Mouse (Mus musculus) urinary bladder, adult 18-20 months (tissue): ENCODE measurements around the gene Tns2.

Source experiments
- DNase-seq, 2 experiments: peaks; one replicate each; pipeline ENCODE4 v3.0.0; 2022; ENCODE audit warnings: low spot score in 2 of 2, mixed read lengths in 2 of 2

The Tns2 gene

GRCm38 (mm10) chr15:102091688-102092087 is 8.5 kb upstream of the Tns2 start:
- no peak for DNase-seq

GRCm38 (mm10) chr15:102092222-102092621 is 8.0 kb upstream of the Tns2 start:
- DNase-seq: no peak

DNA sequence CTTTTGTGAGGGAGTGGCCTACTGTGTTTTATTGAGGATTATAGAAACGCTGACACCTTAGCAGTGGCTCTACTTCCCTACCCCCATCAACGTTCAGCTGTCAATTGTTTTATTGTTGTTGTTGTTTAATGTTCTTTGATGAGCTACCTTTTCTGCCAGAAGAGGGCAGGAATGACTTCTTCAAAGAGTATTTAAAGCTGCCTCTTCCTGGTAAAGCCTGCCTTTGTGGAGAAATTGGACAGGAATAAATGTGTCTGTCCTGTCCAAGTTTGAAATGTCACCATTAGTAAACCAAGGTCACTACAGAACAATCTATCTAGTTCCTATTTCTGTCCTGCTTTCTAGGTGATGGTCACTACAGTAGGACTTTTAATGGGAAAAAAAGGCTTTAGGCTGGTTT is 6.1 kb upstream of the Tns2 start:
- no peak for DNase-seq

DNA sequence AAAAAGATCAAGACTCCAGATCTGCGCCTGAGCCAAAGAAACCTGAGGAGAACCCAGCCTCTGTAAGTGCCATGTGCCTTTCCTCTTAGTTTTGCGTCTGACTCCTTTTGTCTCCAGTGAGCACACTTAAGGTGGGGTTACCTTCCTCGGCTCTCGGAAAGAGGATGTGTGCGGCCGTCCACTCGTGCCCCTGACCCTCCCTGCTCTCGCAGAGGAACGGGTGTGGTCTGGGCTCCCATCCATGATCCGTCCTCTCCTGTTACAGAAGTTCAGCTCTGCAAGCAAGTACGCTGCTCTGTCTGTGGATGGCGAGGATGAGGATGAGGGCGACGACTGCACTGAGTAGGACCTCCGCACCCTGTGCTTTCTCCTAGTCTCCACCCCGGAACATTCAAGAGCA is 5.2 kb upstream of the Tns2 start:
- no peak for DNase-seq

GRCm38 (mm10) chr15:102097147-102097915 is 2.9 kb upstream of the Tns2 start:
- no peak for DNase-seq

DNA sequence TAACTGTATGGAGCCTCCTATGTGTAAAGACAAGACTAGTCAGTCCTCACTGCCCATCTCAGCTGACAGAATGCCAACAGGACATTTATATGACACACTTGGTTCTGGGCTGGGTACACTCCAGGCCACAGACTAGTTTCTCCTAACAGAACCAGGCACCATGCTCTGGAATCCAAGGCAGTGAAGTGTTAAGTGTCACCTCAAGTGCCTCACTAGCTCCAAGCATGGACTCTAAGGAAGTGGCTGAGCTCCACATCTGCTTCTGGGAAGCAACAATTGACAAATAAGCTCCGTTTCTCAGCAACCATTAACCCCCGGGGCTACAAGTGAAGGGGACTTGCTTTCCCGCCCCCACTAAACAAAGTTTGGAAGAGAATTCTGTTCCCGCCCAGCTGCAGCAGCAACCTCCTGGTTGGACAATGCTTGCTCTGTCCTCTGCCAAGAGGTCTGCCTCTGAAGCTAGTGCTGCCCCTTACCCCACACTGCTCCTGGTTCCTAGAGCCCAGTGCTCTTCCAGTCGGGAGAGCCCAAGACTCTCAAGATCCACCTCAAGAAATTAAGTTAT is 2.1 kb upstream of the Tns2 start:
- no peak for DNase-seq

DNA sequence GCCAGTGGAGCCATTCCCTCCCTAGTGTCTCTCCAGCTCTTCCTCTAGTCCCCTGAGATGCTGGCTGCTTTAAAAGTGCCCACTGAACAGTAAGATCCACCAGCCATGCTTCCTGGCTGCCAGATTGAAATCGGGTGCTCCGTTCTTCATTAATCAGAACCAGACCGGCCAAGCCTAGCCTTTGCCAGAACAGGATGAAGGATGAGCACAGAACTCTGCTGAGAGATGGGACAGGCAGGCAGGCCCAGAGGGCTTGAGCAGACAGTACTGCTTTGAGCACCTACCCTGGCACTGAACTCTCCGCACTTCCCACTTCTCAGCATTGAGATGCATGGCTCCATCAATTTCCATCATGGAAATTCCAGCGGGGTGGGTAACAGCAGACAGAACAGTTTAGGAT is 953 bp upstream of the Tns2 start:
- DNase-seq: no peak

DNA sequence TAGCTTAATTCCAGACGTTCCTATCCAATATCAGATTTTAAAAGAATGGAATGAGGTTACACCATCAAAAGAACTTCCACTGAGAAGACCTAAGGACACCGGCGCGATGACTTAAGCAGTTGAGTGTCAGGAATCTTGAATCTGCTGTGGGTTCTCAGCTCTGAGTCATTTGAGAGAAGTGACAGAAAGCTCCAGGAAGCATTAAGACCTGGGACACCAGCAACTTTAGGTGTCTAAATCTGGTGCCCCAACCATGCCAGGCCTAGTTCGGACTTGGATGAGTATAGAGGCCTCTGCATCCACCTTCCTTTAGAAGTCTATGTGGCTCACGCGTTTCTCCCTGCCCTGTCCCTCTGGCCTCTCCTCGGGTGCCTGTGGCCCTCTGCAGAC is 447 bp upstream of the Tns2 start:
- DNase-seq: no peak

- no peak for DNase-seq
Measured at GRCm38 (mm10) chr15:102100996-102101671, 921 bp downstream of the Tns2 start.

GRCm38 (mm10) chr15:102101672-102102541 is 1.7 kb downstream of the Tns2 start:
- DNase-seq: no peak

DNA sequence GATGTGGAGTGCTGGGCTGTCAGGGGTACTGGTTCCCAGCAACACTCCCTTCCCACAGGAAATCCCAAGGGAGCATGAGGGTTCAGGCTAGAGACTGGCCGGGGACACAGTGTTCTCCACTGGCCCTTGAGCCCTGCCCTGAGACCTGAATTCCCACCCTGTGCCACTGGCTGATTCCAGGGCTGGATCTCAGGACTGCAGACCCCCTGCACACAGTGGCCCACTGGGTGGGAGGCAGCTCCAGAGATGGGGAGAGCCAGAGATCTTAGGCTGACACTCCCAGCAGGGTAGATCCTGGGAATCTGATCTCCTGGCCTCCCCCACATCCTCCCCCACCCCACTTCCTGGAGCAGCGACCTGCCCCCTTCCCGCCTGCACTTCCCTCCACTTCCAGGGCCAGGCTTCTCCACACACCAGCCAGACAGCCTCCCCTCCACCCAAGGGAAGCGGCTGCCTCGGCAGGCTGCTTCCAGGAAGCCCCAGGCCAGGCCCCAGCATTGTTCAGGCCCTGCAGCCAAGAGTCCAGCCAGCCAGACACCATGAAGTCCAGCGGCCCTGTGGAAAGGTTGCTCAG is 2.4 kb downstream of the Tns2 start:
- DNase-seq: no peak

DNA sequence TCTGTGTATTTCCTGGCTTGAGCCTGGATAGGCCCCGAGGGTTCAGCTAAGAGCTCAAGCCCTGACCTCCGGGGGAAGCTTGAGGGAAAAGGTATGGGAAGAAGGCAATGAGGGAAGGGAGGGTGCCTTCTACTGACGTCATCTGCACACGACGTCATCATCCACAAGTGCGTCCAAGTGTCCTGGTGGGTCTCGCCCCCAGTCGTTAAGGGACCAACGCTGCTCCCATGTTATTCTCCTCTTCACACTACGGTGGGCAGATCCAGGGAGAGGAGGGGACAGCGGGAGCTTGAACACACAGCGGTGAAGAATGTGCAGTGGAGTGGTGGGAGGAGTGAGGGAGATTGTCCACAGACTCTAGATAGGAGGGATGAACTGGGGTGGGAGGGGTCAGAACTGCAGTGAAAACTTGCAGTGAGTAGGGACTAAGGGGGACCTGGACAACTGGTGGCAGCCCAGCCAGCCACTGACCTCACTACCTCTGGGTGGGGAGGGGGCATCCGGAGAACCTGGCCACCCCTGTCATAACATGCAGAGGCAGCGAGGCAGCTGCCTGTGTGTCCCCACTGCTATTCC is 3.2 kb downstream of the Tns2 start:
- peak in 1 of 2 experiments; percentile 56 for DNase-seq

DNA sequence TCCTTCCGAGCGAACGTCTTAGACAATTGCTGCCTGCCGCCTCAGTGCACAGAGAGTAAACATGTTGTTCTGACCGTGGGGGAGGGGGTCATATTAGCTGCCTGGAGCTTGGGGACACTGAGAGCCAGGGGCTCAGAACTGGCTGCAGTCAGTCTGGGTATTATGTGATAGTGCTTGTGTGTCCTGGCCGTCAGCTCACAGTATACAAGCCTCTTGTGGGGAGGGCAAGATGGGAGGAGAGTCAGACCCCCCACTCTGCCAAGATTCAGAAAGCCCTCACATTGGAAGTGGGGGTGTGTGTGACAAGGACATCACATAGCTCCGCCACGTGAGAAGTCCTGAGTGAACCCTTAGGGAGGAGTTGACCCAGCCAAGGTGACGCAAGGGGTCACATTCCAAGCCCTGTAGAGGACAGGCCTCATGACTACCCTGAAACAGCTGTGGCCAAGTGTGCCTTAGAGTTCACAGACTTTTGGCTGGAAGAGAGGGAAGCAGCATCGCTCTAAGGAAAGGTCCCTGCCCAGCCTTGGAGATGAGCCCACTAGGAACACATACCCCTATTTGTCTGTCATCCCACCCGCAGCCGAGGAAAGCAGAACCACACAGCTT is 3.8 kb downstream of the Tns2 start:
- DNase-seq: peak in 1 of 2 experiments; percentile 77

DNA sequence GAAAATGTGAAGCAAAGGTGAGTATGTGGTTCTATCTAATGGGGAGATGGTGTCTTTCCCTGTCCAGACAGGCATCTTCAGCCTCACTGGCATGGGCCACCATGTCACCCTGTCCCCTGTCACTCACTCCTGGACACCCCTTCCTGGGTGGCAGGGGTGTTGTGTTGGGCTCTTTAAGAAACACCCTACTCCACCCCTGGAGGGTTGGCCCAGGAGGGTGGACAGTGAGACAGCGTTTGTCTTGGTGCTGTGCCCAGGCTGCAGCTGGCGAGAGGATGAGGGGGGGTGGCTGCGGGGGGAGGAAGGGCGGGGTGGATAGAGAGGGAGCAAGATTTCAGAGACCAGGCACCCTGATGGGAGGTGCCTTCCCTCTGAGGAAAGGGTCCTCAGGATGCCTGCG is 5.1 kb downstream of the Tns2 start:
- peak; percentile 53 to 72 for DNase-seq

DNA sequence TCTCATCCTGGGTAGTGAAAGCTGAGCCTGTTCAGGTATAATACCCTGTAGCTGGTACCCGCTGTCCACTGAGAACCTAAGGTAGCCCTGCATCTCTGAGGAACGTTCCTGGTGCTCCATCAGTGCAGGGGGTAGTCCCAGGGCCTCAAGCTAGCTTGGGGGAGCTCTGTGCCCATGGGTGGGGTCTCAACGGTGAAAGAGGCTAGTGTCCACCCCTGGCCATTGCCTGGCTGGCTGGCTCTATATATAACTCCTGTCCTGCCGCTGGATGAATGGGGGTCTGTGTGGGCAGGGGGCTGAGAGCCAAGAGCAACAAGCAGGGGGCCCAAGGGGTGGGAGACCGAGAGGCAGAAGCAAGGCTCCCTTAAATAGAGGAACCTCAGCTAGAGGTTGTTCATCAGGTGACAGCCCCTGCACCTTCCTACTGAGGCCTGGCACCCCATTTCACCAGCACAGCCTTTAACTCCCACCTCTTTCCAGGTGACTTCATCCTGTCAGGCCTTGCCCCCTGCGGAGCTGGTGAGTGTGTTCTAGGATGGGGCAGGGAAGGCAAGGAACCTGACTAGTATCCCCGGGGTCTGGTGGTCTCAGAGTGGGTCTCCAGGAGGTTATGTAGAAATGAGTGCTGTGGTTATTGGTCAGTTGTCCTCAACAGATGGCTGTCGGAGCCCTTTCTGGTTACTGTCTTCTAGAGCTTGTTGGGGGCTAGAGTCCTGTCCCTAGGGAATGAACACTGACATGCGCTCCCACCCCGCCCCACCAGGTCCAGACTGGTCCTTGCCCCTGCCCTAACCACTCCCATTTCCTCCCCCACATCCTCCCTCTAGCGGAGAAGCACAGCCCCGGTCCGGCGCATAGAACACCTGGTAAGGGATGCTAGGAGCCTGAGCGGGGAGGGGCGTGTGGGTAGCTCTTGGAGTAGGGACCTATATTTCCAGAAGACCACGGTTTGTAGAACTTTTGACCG is 5.8 kb downstream of the Tns2 start:
- peak in 1 of 2 experiments; percentile 34 for DNase-seq

DNA sequence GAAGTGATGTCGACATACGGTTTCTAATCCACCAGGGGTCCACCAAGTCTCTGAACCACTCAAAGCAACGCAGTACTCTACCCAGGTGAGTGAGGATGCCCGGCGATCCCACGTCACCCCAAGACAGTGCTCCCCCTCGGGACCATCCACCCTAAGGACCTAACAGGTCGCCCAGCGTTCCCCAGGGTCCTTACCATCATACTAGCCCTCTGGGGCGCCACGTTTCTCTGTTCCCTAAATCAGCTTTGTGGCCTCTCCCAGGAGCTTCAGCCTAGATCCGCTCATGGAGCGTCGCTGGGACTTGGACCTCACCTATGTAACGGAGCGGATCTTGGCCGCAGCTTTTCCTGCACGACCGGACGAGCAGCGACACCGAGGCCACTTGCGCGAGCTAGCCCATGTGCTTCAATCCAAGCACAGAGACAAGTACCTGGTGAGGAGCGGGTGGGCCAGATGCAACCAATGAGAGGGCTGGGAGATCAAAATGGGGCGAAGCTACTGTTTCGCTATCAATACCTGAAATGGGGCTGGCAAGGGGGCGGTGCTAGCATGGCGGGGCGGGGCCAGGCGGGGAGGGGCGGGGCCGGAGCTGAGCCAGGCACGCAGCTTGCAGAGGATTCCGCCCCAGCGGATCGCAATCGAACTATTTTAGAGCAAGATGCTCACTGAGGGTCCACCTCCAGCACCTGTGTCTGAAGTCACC is 6.7 kb downstream of the Tns2 start:
- peak in 1 of 2 experiments; percentile 54 for DNase-seq

DNA sequence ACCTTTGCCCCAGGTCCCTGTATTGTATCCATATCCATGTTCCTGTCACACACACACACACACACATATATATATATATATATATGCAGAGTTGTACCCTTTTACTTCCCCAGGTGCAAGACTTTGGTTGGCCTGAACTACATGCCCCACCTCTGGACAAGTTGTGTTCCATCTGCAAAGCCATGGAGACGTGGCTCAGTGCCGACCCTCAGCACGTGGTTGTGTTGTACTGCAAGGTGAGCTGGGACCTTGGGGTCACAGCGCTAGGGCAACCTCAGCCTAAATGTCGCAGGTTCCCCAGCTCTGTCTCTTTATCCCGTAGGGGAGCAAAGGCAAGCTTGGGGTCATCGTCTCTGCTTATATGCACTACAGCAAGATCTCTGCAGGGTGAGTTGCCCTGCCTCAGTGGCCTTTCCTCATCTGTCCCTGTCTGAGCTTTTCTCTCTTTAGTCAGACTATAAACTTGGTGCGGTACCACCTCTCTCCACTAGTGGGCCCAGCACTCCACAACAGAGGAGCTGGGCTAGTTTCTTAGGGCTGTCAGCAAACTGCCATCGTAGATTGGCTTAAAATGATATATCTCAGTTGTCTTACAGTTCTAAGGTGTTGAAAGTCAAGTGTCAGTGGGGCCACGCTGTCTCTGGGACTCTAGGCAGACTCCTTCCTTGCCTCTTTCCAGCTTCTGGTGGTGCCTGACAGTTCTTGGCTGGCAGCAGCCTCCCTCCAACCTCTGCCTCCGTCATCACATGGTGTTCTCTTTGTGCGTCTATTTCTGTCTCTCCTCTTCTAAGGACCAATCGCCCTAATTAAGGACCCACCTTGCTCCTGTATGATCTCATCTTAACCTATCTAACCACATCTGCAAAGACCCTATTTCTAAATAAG is 7.7 kb downstream of the Tns2 start:
- peak in 1 of 2 experiments; percentile 52 for DNase-seq
